Mouse (Mus musculus) limb, embryonic 14.5 days (tissue): ENCODE results near the gene Sox5. TPM values are rescaled to one million over a fixed set of nuclear protein-coding genes. Genes with fewer than 3 reads are reported as not detected.

Experiments used
- ATAC-seq: fragments of 200-750 bp; cut with Nextera tagmentation; 2 replicates; pipeline ENCODE4 v1.8.0; 2017; ENCODE audit warnings: low read depth, moderate number of reproducible peaks, moderate TSS enrichment; ENCODE audit not compliant: low FRiP score
- DNase-seq: peaks from one replicate; pipeline ENCODE4 v3.0.0-alpha.2; 2015; ENCODE audit warnings: low spot score
- H3K27ac ChIP-seq: fragments of 300-500 bp; sonication (generic); replicated peaks from 2 replicates; pipeline ENCODE4 v1.5.1; 2014; ENCODE audit warnings: low read depth, mild to moderate bottlenecking, low read length, moderate library complexity, mixed read lengths
- H3K27me3 ChIP-seq: fragments of 300-500 bp; sonication (generic); 2 replicates; pipeline ENCODE4 v1.6.1; 2014; ENCODE audit warnings: low read length, mixed read lengths; ENCODE audit not compliant: control insufficient read depth, insufficient read depth
- H3K36me3 ChIP-seq: fragments of 300-500 bp; sonication (generic); 2 replicates; pipeline ENCODE4 v1.6.1; 2014; ENCODE audit warnings: mild to moderate bottlenecking, low read length, moderate library complexity, mixed read lengths; ENCODE audit not compliant: control insufficient read depth, insufficient read depth
- H3K4me1 ChIP-seq: fragments of 300-500 bp; sonication (generic); 2 replicates; pipeline ENCODE4 v1.6.1; 2014; ENCODE audit warnings: antibody characterized with exemption, low read length, mixed read lengths; ENCODE audit not compliant: control insufficient read depth, insufficient read depth
- H3K4me2 ChIP-seq: fragments of 300-500 bp; sonication (generic); replicated peaks from 2 replicates; pipeline ENCODE4 v1.6.1; 2014; ENCODE audit warnings: low read depth, mild to moderate bottlenecking, low read length, moderate library complexity; ENCODE audit not compliant: severe bottlenecking
- H3K4me3 ChIP-seq: fragments of 300-500 bp; sonication (generic); replicated peaks from 2 replicates; pipeline ENCODE4 v1.5.1; 2014; ENCODE audit warnings: low read length
- H3K9ac ChIP-seq: fragments of 300-500 bp; sonication (generic); 2 replicates; pipeline ENCODE4 v1.6.1; 2014; ENCODE audit warnings: mild to moderate bottlenecking, low read depth, low read length, moderate library complexity; ENCODE audit not compliant: severe bottlenecking
- H3K9me3 ChIP-seq: fragments of 300-500 bp; sonication (generic); 2 replicates; pipeline ENCODE4 v1.6.1; 2016; ENCODE audit warnings: low read length; ENCODE audit not compliant: control insufficient read depth
- POLR2A ChIP-seq: fragments of 200-500 bp; IDR thresholded peaks from 2 replicates; pipeline ENCODE4 v1.8.0; 2012; ENCODE audit warnings: inconsistent platforms, mild to moderate bottlenecking, moderate library complexity, borderline replicate concordance; ENCODE audit not compliant: insufficient read depth, insufficient read length; ENCODE audit errors: extremely low read depth
- WGBS: fragments of 180-500 bp; shearing (Covaris S2); extraction: QIAGEN DNeasy Blood & Tissue Kit; methylation state at CpG from one replicate; pipeline ENCODE4 v1.1.7; 2014; 5-methylcytosine and 5-hydroxymethylcytosine counted together
- polyA plus RNA-seq, 2 experiments: library from polyadenylated mRNA; depleted of rRNA in 1 of 2; stranded (reverse) in 1 of 2; unstranded in 1 of 2; fragments of >200 nt; fragmentation: Nextera tagmentation in 1 of 2; extraction: Ambion mirVana in 1 of 2; gene quantifications; 2 replicates each; pipeline versions ENCODE4 v1.2.1 to v1.2.3; 2012 to 2014

Sox5 gene
- polyA plus RNA-seq, 2 experiments, result 20.6 to 32.8 TPM

DNA sequence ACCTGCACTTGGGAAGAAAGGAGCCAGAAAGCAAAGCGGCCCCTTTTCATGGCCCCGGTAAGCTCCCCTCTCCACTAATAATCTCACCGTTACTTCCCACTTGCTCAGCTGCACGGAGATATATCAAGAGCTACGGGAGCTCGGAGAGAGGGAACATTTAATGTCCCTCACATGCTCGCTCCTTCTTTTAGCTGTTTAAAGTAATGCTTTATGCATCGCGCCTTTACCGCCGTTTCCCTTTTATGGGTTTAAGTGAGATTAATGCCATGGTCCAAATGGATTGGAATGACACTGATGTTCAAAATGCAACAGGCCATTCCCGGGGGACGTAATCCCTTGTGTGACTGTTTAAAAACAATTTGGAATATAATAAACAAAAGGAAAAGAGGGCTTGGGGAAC lies 783.6 kb downstream of the Sox5 start:
- Histone ChIP-seq H3K4me3 (no peak overlapping the region), H3K27ac (no peak overlapping the region), H3K27me3 (no peaks in the 10 kb centered on the region), H3K4me1 (peaks cover 13% of the 10 kb centered on the region; the same call in 1 of the 2 replicates), H3K9me3 (no peaks in the 10 kb centered on the region), H3K36me3 (no peaks in the 10 kb centered on the region), H3K9ac (no peak overlapping the region), H3K4me2 (0 out of 2 replicates have a peak overlapping the region, but pooled peaks have one; percentile 3)
- 41% methylated on average over 13 of the region's 13 CpGs for WGBS
- DNase-seq (no peak), ATAC-seq (no peak)
- TF ChIP-seq POLR2A, result no peak

DNA sequence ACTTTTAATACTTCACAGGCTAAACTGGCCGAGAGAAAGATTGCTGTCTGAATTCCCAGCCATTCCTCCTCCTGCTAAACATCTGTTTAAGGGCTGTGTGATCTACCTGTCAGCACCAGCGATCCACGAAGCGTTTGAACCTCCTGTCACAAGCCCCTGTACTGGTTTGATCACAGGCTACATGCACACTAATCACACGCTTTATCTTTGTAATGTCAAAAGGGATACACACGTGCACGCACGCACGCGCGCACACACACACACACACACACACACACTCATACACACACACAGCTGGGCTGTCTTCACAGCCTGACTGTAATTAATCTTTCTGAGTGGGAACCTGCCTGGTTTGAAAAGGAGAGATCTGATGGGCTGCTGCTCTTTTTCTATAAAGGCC lies 784.2 kb downstream of the Sox5 start:
- TF ChIP-seq POLR2A, result no peak
- 42% methylated on average over 11 of the region's 11 CpGs for WGBS
- H3K4me1 ChIP-seq, result peaks cover 13% of the 10 kb centered on the region; the same call in 1 of the 2 replicates
- H3K4me3 ChIP-seq, result no peak overlapping the region
- H3K9me3 ChIP-seq, result no peaks in the 10 kb centered on the region
- H3K36me3 ChIP-seq, result no peaks in the 10 kb centered on the region
- DNase-seq, result no peak
- H3K4me2 ChIP-seq, result no peak overlapping the region
- no peaks in the 10 kb centered on the region for H3K27me3 ChIP-seq
- no peak overlapping the region for H3K9ac ChIP-seq
- no peak overlapping the region for H3K27ac ChIP-seq
- ATAC-seq, result no peak

DNA sequence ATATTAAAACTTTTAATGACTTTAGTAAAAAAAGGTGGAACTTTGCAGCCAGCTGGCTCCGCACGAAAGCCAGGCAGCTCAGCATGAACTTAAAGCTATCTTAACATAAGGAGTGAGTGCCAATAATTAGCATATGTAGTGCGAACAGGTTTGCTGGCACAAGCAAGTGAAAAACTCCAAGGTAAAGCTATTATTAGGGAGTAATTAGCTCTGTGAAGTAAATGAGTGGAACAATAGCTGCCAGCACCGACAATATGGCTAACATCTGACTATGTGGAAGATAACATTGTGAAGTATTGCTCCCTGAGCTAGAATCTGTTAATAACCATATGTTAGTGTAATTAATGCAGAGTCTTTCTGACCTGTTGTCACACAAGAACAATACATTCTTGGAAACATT lies 786.7 kb downstream of the Sox5 start:
- DNase-seq (no peak), ATAC-seq (no peak)
- WGBS, result 23% methylated on average over 4 of the region's 4 CpGs
- Histone ChIP-seq H3K4me1 (peaks cover 13% of the 10 kb centered on the region; the same call in 1 of the 2 replicates), H3K27me3 (no peaks in the 10 kb centered on the region), H3K9me3 (no peaks in the 10 kb centered on the region), H3K4me2 (no peak overlapping the region), H3K9ac (no peak overlapping the region), H3K4me3 (no peak overlapping the region), H3K36me3 (no peaks in the 10 kb centered on the region), H3K27ac (no peak overlapping the region)
- no peak for TF ChIP-seq POLR2A

DNA sequence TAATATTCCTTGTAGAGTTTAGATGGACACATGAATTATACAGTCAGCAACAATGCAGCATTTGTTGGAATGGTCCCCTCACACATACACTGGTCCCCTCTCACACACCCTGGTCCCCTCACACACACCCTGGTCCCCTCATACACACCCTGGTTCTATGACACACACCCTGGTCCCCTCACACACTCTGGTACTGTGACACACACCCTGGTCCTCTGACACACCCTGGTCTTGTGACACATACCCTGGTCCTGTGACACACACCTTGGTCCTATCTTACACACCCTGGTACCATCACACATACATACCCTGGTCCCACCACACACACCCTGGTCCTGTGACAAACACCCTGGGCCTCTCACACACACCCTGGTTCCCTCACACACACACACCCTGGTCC lies 794.2 kb downstream of the Sox5 start:
- Histone ChIP-seq H3K4me1 (no peaks in the 10 kb centered on the region), H3K36me3 (no peaks in the 10 kb centered on the region), H3K4me3 (no peak overlapping the region), H3K27ac (no peak overlapping the region), H3K27me3 (no peaks in the 10 kb centered on the region), H3K9ac (no peak overlapping the region), H3K4me2 (no peak overlapping the region), H3K9me3 (no peaks in the 10 kb centered on the region)
- TF ChIP-seq POLR2A, result no peak
- ATAC-seq, result no peak
- no peak for DNase-seq

DNA sequence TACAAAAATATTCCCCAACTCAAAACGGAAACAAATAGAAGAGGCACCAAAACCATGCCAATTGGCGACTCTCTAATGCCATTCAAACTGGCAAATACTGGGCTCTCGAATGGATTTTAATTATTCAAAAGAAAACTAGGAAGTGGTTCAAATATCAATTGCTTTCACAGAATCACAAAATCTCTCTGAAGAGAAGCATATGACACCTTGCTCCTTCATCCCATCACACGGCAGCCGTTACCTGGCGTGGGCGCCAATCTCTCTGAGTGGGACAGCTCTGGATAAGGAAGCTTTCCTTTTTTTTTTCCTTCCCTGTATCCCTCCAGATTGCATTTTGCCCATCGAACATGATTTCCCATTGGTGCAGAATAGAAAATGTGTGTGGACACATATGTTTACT lies 801.6 kb downstream of the Sox5 start:
- no peak overlapping the region for H3K4me2 ChIP-seq
- H3K4me3 ChIP-seq, result no peak overlapping the region
- no peaks in the 10 kb centered on the region for H3K4me1 ChIP-seq
- no peak for TF ChIP-seq POLR2A
- no peak overlapping the region for H3K27ac ChIP-seq
- no peak for DNase-seq
- no peaks in the 10 kb centered on the region for H3K27me3 ChIP-seq
- no peak for ATAC-seq
- 90% methylated on average over 8 of the region's 8 CpGs for WGBS
- no peaks in the 10 kb centered on the region for H3K9me3 ChIP-seq
- no peak overlapping the region for H3K9ac ChIP-seq
- no peaks in the 10 kb centered on the region for H3K36me3 ChIP-seq
